Mouse (Mus musculus) frontal cortex, adult 2 months (tissue): ENCODE results near the gene Ermap. TPM values are rescaled to one million over a fixed set of nuclear protein-coding genes. Genes with fewer than 3 reads are reported as not detected.

Experiments
- DNase-seq, 2 experiments: peaks; one replicate each; pipeline ENCODE4 v3.0.0; 2022; ENCODE audit warnings: low spot score in 1 of 2; ENCODE audit errors: extremely low spot score in 1 of 2
- polyA plus RNA-seq: library from polyadenylated mRNA; depleted of rRNA; stranded (reverse); fragments of >200 nt; gene quantifications from 2 replicates; pipeline ENCODE4 v1.2.3, GENCODE M21; 2012; rRNA removed

The Ermap gene
- polyA plus RNA-seq, 1 experiment = 0.80 TPM

GRCm38 (mm10) chr4:119140126-119140525 is 49.7 kb downstream of the Ermap start:
- peak in 1 of 2 experiments; percentile 48 for DNase-seq

- DNase-seq = no peak
Measured at GRCm38 (mm10) chr4:119138776-119139175, 51.0 kb downstream of the Ermap start.

GRCm38 (mm10) chr4:119138171-119138570 is 51.6 kb downstream of the Ermap start:
- peak; percentile 52 to 74 for DNase-seq

- no peak for DNase-seq
Measured at GRCm38 (mm10) chr4:119137313-119137712, 52.5 kb downstream of the Ermap start.

- DNase-seq = no peak
Measured at GRCm38 (mm10) chr4:119133860-119134259, 56.0 kb downstream of the Ermap start.

GRCm38 (mm10) chr4:119133306-119133705 is 56.5 kb downstream of the Ermap start:
- DNase-seq = no peak

GRCm38 (mm10) chr4:119131189-119131910 is 58.5 kb downstream of the Ermap start:
- no peak for DNase-seq

GRCm38 (mm10) chr4:119129096-119129495 is 60.7 kb downstream of the Ermap start:
- DNase-seq = no peak

GRCm38 (mm10) chr4:119128547-119128946 is 61.3 kb downstream of the Ermap start:
- no peak for DNase-seq

GRCm38 (mm10) chr4:119127229-119127628 is 62.6 kb downstream of the Ermap start:
- no peak for DNase-seq

- DNase-seq = no peak
Measured at GRCm38 (mm10) chr4:119125577-119126270, 64.1 kb downstream of the Ermap start.

Other genes starting within 250 kb of the Ermap start
- gene Lao1, start 228.4 kb downstream of the Ermap start, polyA plus RNA-seq = 0.04 TPM in 2 replicates
- gene Slc2a1, start 81.3 kb downstream of the Ermap start, polyA plus RNA-seq = 98.9 and 106 TPM in 2 replicates
- 7.1 and 8.0 TPM in 2 replicates for gene Zfp691, start 15.8 kb downstream of the Ermap start, polyA plus RNA-seq
- 32.9 and 34.7 TPM in 2 replicates for gene Svbp, start 5.3 kb upstream of the Ermap start, polyA plus RNA-seq
- gene Tmem269, start 28.2 kb upstream of the Ermap start, polyA plus RNA-seq = 1.1 and 1.2 TPM in 2 replicates
- 13.9 and 15.0 TPM in 2 replicates for gene AU022252, start 42.7 kb upstream of the Ermap start, polyA plus RNA-seq
- 11.6 and 14.1 TPM in 2 replicates for gene P3h1, start 42.9 kb upstream of the Ermap start, polyA plus RNA-seq
- 3.4 TPM in 2 replicates for gene Cldn19, start 65.4 kb upstream of the Ermap start, polyA plus RNA-seq
- gene Ybx1, start 104.6 kb upstream of the Ermap start, polyA plus RNA-seq = 326 and 332 TPM in 2 replicates
- 26.7 and 29.3 TPM in 2 replicates for gene Ppih, start 130.5 kb upstream of the Ermap start, polyA plus RNA-seq
- gene Ccdc30, start 225.5 kb upstream of the Ermap start, polyA plus RNA-seq = 17.4 and 17.7 TPM in 2 replicates
- 7.7 and 10.3 TPM in 2 replicates for gene Ppcs, start 232.4 kb upstream of the Ermap start, polyA plus RNA-seq
- 0.80 and 0.88 TPM in 2 replicates for gene Zmynd12, start 232.8 kb upstream of the Ermap start, polyA plus RNA-seq